Mouse (Mus musculus): ENCODE measurements around the gene Coq5. TPM values are rescaled to one million over a fixed set of nuclear protein-coding genes. Genes with fewer than 3 reads are reported as not detected.

Gene Coq5
- polyA plus RNA-seq, 1 experiment = 17.5 TPM

DNA sequence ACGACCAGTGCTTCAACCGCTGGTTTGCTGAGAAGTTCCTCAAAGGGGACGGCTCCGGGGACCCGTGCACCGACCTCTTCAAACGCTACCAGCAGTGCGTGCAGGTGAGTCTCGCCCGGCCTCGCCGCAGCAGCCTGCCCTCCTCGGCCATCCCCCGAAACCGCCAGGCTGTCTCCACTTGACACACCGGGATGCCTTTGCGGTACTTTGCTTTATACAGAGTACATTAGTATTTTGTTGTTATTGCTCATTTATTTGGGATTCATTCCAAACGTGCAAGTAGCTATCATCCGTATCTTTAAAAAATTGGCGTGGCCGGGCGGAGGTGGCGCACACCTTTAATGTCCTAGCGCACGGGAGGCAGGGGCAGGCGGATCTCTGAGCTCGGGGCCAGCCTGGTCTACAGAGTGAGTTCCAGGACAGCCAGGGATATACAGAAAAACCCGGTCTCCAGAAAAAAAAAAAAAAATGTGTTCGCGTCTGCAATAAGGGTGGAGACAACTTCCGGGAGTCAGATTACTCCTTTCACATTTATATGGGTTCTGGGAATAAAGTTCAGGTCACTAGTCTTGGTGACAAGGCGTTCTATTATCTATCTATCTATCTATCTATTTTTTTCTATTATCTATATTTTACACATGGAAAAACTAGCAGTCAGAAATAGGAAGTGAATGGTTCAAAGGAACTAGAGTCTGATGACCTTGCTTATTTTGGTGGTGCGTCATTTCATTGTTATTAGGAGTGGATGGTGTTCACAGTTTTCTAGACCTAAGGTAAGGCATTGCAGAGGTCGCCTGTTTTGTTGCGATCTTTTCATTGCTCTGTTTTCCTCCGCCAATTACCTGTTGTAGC is 62.1 kb downstream of the Coq5 start:
- Histone ChIP-seq H3K27ac (ENCODE audit: insufficient read depth, low read length) (no peak overlapping the region), H3K4me1 (ENCODE audit: control insufficient read depth, insufficient read depth, low read length) (peaks cover 10% of the 10 kb centered on the region; the same call in 1 of the 2 replicates)
- TF ChIP-seq POLR2A (IDR thresholded peaks at IDR 0.05; ENCODE audit: low read depth, low read length) (no peak), CTCF (IDR thresholded peaks at IDR 0.05; ENCODE audit: borderline replicate concordance, insufficient read depth, low read length) (no peak)

More for the DNA sequence above, 62.1 kb downstream of the Coq5 start:
- H3K4me3 ChIP-seq (ENCODE audit: insufficient read depth, low read length) = peak overlapping the region; percentile 88

Other genes starting within 250 kb of the Coq5 start
- not detected in 2 replicates for gene Gm10401, start 181.4 kb upstream of the Coq5 start, polyA plus RNA-seq (2011; ENCODE audit: insufficient read length, low read depth, missing spikeins)
- 23.8 and 27.9 TPM in 2 replicates for gene Acads, start 160.3 kb upstream of the Coq5 start, polyA plus RNA-seq (2011; ENCODE audit: insufficient read length, low read depth, missing spikeins)
- gene Unc119b, start 144.7 kb upstream of the Coq5 start, polyA plus RNA-seq (2011; ENCODE audit: insufficient read length, low read depth, missing spikeins) = 18.6 and 19.8 TPM in 2 replicates
- gene Mlec, start 121.5 kb upstream of the Coq5 start, polyA plus RNA-seq (2011; ENCODE audit: insufficient read length, low read depth, missing spikeins) = 182 and 220 TPM in 2 replicates
- gene Cabp1, start 85.3 kb upstream of the Coq5 start, polyA plus RNA-seq (2011; ENCODE audit: insufficient read length, low read depth, missing spikeins) = 2.2 and 3.3 TPM in 2 replicates
- 18.6 and 22.8 TPM in 2 replicates for gene Pop5, start 43.8 kb upstream of the Coq5 start, polyA plus RNA-seq (2011; ENCODE audit: insufficient read length, low read depth, missing spikeins)
- gene Rnf10, start 6.8 kb upstream of the Coq5 start, polyA plus RNA-seq (2011; ENCODE audit: insufficient read length, low read depth, missing spikeins) = 163 and 168 TPM in 2 replicates
- gene Dynll1, start 21.3 kb downstream of the Coq5 start, polyA plus RNA-seq (2011; ENCODE audit: insufficient read length, low read depth, missing spikeins) = 572 and 612 TPM in 2 replicates
- gene Srsf9, start 47.5 kb downstream of the Coq5 start, polyA plus RNA-seq (2011; ENCODE audit: insufficient read length, low read depth, missing spikeins) = 90.7 and 96.9 TPM in 2 replicates
- gene Gatc, start 61.5 kb downstream of the Coq5 start, polyA plus RNA-seq (2011; ENCODE audit: insufficient read length, low read depth, missing spikeins) = 13.6 and 18.7 TPM in 2 replicates
- 20.4 and 20.5 TPM in 2 replicates for gene Triap1, start 61.6 kb downstream of the Coq5 start, polyA plus RNA-seq (2011; ENCODE audit: insufficient read length, low read depth, missing spikeins)
- gene Cox6a1, start 69.3 kb downstream of the Coq5 start, polyA plus RNA-seq (2011; ENCODE audit: insufficient read length, low read depth, missing spikeins) = 280 and 336 TPM in 2 replicates
- 4.8 and 9.1 TPM in 2 replicates for gene Msi1, start 149.9 kb downstream of the Coq5 start, polyA plus RNA-seq (2011; ENCODE audit: insufficient read length, low read depth, missing spikeins)
- not detected in 2 replicates for gene Pla2g1b, start 186.6 kb downstream of the Coq5 start, polyA plus RNA-seq (2011; ENCODE audit: insufficient read length, low read depth, missing spikeins)
- gene Sirt4, start 205.1 kb downstream of the Coq5 start, polyA plus RNA-seq (2011; ENCODE audit: insufficient read length, low read depth, missing spikeins) = 12.8 and 18.5 TPM in 2 replicates
- 25.7 and 35.2 TPM in 2 replicates for gene Pxn, start 227.0 kb downstream of the Coq5 start, polyA plus RNA-seq (2011; ENCODE audit: insufficient read length, low read depth, missing spikeins)

Data from embryonic fibroblast, embryonic 13.5 days (primary cell).